Mouse (Mus musculus) heart, embryonic 14.5 days (tissue): ENCODE measurements around the gene Tbc1d16. TPM values are rescaled to one million over a fixed set of nuclear protein-coding genes. Genes with fewer than 3 reads are reported as not detected.
A peak's percentile ranks its signal among the peaks of the same experiment; 100 is the strongest.

Experiments used
- ATAC-seq: fragments of 200-750 bp; cut with Nextera tagmentation; 2 replicates; pipeline ENCODE4 v1.8.0; 2017; ENCODE audit warnings: low read depth, moderate TSS enrichment; ENCODE audit not compliant: insufficient number of reproducible peaks, insufficient read depth, low FRiP score
- H3K27ac ChIP-seq, 2 experiments: fragments of 200-500 bp in 1 of 2; fragments of 300-500 bp in 1 of 2; sonication (generic) in 1 of 2; replicated peaks in 1 of 2; 2 replicates each; pipeline ENCODE4 v1.5.1; 2012 to 2014; ENCODE audit warnings: low read depth in 2 of 2, low read length in 2 of 2, control low read depth in 1 of 2, mild to moderate bottlenecking in 1 of 2, mixed read lengths in 1 of 2; ENCODE audit not compliant: control insufficient read depth in 1 of 2, insufficient read depth in 1 of 2
- H3K27me3 ChIP-seq: fragments of 300-500 bp; sonication (generic); 2 replicates; pipeline ENCODE4 v1.6.1; 2014; ENCODE audit warnings: mild to moderate bottlenecking, low read length, control low read depth; ENCODE audit not compliant: control insufficient read depth, insufficient read depth
- H3K36me3 ChIP-seq: fragments of 300-500 bp; sonication (generic); 2 replicates; pipeline ENCODE4 v1.6.1; 2014; ENCODE audit warnings: mild to moderate bottlenecking, control low read depth, low read length, mixed read lengths; ENCODE audit not compliant: control insufficient read depth, insufficient read depth
- H3K4me1 ChIP-seq, 2 experiments: fragments of 200-500 bp in 1 of 2; fragments of 300-500 bp in 1 of 2; sonication (generic) in 1 of 2; 2 replicates each; pipeline ENCODE4 v1.6.1; 2012 to 2014; ENCODE audit warnings: low read length in 2 of 2, control low read depth in 1 of 2, mixed read lengths in 1 of 2; ENCODE audit not compliant: control insufficient read depth in 2 of 2, insufficient read depth in 2 of 2
- H3K4me2 ChIP-seq: fragments of 300-500 bp; sonication (generic); 2 replicates; pipeline ENCODE4 v1.6.1; 2014; ENCODE audit warnings: mild to moderate bottlenecking, low read length
- H3K4me3 ChIP-seq, 2 experiments: fragments of 200-500 bp in 1 of 2; fragments of 300-500 bp in 1 of 2; sonication (generic) in 1 of 2; 2 replicates each; pipeline ENCODE4 v1.5.1; 2012 to 2014; ENCODE audit warnings: low read length in 2 of 2, mild to moderate bottlenecking in 2 of 2, control low read depth in 1 of 2, low read depth in 1 of 2, moderate library complexity in 1 of 2; ENCODE audit not compliant: control insufficient read depth in 1 of 2, insufficient read depth in 1 of 2
- H3K9ac ChIP-seq: fragments of 300-500 bp; sonication (generic); 2 replicates; pipeline ENCODE4 v1.6.1; 2014; ENCODE audit warnings: mild to moderate bottlenecking, low read length
- H3K9me3 ChIP-seq: fragments of 300-500 bp; sonication (generic); 2 replicates; pipeline ENCODE4 v1.6.1; 2016; ENCODE audit warnings: low read length, control low read depth; ENCODE audit not compliant: control insufficient read depth
- WGBS: fragments of 180-500 bp; shearing (Covaris S2); extraction: QIAGEN DNeasy Blood & Tissue Kit; methylation state at CpG from one replicate; pipeline ENCODE4 v1.1.7; 2014; 5-methylcytosine and 5-hydroxymethylcytosine counted together
- polyA plus RNA-seq: library from polyadenylated mRNA; unstranded; fragments of >200 nt; fragmentation: Nextera tagmentation; extraction: Ambion mirVana; gene quantifications from 2 replicates; pipeline ENCODE4 v1.2.1, GENCODE M21; 2014

Gene Tbc1d16
- polyA plus RNA-seq, 1 experiment from 2014 or later: 10.3 TPM

- ATAC-seq: no peak
- Histone ChIP-seq H3K9me3 (no peaks in the 10 kb centered on the region), H3K4me2 (no peak overlapping the region), H3K27ac (no peak overlapping the region), H3K27me3 (no peaks in the 10 kb centered on the region), H3K9ac (no peak overlapping the region), H3K4me3 (no peak overlapping the region), H3K4me1 (peaks cover 16 to 19% of the 10 kb centered on the region in 2 experiments; a peak in 3 of 4 replicates), H3K36me3 (no peaks in the 10 kb centered on the region)
- 71% methylated on average over 9 of the region's 9 CpGs for WGBS
Measured at GRCm38 (mm10) chr11:119191606-119192081, 36.7 kb downstream of the Tbc1d16 start.

- no peak overlapping the region for H3K27ac ChIP-seq
- ATAC-seq: peak; percentile 34; the same call in 1 of the 2 replicates
- H3K9ac ChIP-seq: no peak overlapping the region
- H3K4me2 ChIP-seq: no peak overlapping the region
- peaks cover 16 to 19% of the 10 kb centered on the region in 2 experiments; a peak in 3 of 4 replicates for H3K4me1 ChIP-seq
- H3K27me3 ChIP-seq: no peaks in the 10 kb centered on the region
- H3K4me3 ChIP-seq: no peak overlapping the region
- no peaks in the 10 kb centered on the region for H3K36me3 ChIP-seq
- no peaks in the 10 kb centered on the region for H3K9me3 ChIP-seq
- 29% methylated on average over 11 of the region's 11 CpGs for WGBS
Measured at GRCm38 (mm10) chr11:119190498-119190897, 37.8 kb downstream of the Tbc1d16 start.

GRCm38 (mm10) chr11:119189319-119189718 lies 39.0 kb downstream of the Tbc1d16 start:
- peaks cover 16 to 19% of the 10 kb centered on the region in 2 experiments; a peak in 3 of 4 replicates for H3K4me1 ChIP-seq
- H3K9ac ChIP-seq: no peak overlapping the region
- no peak overlapping the region for H3K4me2 ChIP-seq
- no peaks in the 10 kb centered on the region for H3K27me3 ChIP-seq
- no peak for ATAC-seq
- no peak overlapping the region for H3K27ac ChIP-seq
- WGBS: 96% methylated on average over 3 of the region's 3 CpGs
- H3K9me3 ChIP-seq: no peaks in the 10 kb centered on the region
- H3K4me3 ChIP-seq: no peak overlapping the region
- no peaks in the 10 kb centered on the region for H3K36me3 ChIP-seq

GRCm38 (mm10) chr11:119188389-119188788 lies 39.9 kb downstream of the Tbc1d16 start:
- Histone ChIP-seq H3K9me3 (no peaks in the 10 kb centered on the region), H3K9ac (no peak overlapping the region), H3K36me3 (no peaks in the 10 kb centered on the region), H3K27ac (no peak overlapping the region), H3K4me3 (no peak overlapping the region), H3K4me1 (peaks cover 16 to 19% of the 10 kb centered on the region in 2 experiments; a peak in 3 of 4 replicates), H3K27me3 (no peaks in the 10 kb centered on the region), H3K4me2 (no peak overlapping the region)
- no peak for ATAC-seq
- WGBS: 27% methylated on average over 6 of the region's 6 CpGs

- Histone ChIP-seq H3K27ac (no peak overlapping the region), H3K27me3 (no peaks in the 10 kb centered on the region), H3K4me2 (no peak overlapping the region), H3K9me3 (no peaks in the 10 kb centered on the region), H3K9ac (no peak overlapping the region), H3K4me1 (peaks cover 19% of the 10 kb centered on the region in 2 experiments; a peak in 3 of 4 replicates), H3K4me3 (no peak overlapping the region), H3K36me3 (no peaks in the 10 kb centered on the region)
- WGBS: 59% methylated on average over 10 of the region's 10 CpGs
- no peak for ATAC-seq
Measured at GRCm38 (mm10) chr11:119187800-119188197, 40.5 kb downstream of the Tbc1d16 start.

- H3K27ac ChIP-seq: no peak overlapping the region
- H3K36me3 ChIP-seq: no peaks in the 10 kb centered on the region
- H3K27me3 ChIP-seq: no peaks in the 10 kb centered on the region
- H3K4me2 ChIP-seq: peak overlapping the region; percentile 18; the same call in 1 of the 2 replicates
- H3K4me3 ChIP-seq: no peak overlapping the region
- H3K9ac ChIP-seq: no peak overlapping the region
- H3K4me1 ChIP-seq: peaks cover 19% of the 10 kb centered on the region in 2 experiments
- WGBS: 42% methylated on average over 25 of the region's 25 CpGs
- no peaks in the 10 kb centered on the region for H3K9me3 ChIP-seq
- ATAC-seq: 0 out of 2 replicates have a peak, but pooled peaks have one; percentile 5
Measured at GRCm38 (mm10) chr11:119186989-119187799, 41.1 kb downstream of the Tbc1d16 start.

GRCm38 (mm10) chr11:119186381-119186780 lies 41.9 kb downstream of the Tbc1d16 start:
- WGBS: 65% methylated on average over 3 of the region's 3 CpGs
- ATAC-seq: no peak
- Histone ChIP-seq H3K4me2 (no peak overlapping the region), H3K27ac (no peak overlapping the region), H3K4me1 (peaks cover 19% of the 10 kb centered on the region in 2 experiments), H3K4me3 (no peak overlapping the region), H3K36me3 (no peaks in the 10 kb centered on the region), H3K27me3 (no peaks in the 10 kb centered on the region), H3K9me3 (no peaks in the 10 kb centered on the region), H3K9ac (no peak overlapping the region)
